Mouse (Mus musculus) neutrophil, adult 65 days (primary cell): ENCODE results near the gene Gdf10. TPM values are rescaled to one million over a fixed set of nuclear protein-coding genes. Genes with fewer than 3 reads are reported as not detected.

Experiments used
- total RNA-seq: library from RNA; stranded (reverse); gene quantifications from 2 replicates; pipeline ENCODE4 v1.2.4, GENCODE M21; 2023

The Gdf10 gene
- total RNA-seq = not detected in 2 replicates

GRCm38 (mm10) chr14:33923168-33924070 lies at the start of gene Gdf10:
Gene Gdf10 (plus strand): TSS chr14:33923587.

GRCm38 (mm10) chr14:33940739-33941138 lies 17.4 kb downstream of the Gdf10 start, which contains the start of gene Gdf2:
Gene Gdf2 (plus strand): TSS chr14:33941039.

GRCm38 (mm10) chr14:33953761-33954160 lies 30.4 kb downstream of the Gdf10 start, which contains the start of gene Rbp3:
Gene Rbp3 (plus strand): TSS chr14:33954003.

GRCm38 (mm10) chr14:33978604-33979059 lies 55.2 kb downstream of the Gdf10 start, which contains the start of gene Zfp488:
Gene Zfp488 (minus strand): TSS chr14:33978764.

Other genes starting within 250 kb of the Gdf10 start
- not detected in 2 replicates for gene Gdf2, start 17.5 kb downstream of the Gdf10 start, total RNA-seq
- not detected in 2 replicates for gene Rbp3, start 30.4 kb downstream of the Gdf10 start, total RNA-seq
- gene Zfp488, start 55.2 kb downstream of the Gdf10 start, total RNA-seq = 0.14 and 0.35 TPM in 2 replicates
- gene Gm30083, start 91.6 kb downstream of the Gdf10 start, total RNA-seq = not detected in 2 replicates
- not detected in 2 replicates for gene Gm5460, start 93.2 kb downstream of the Gdf10 start, total RNA-seq
- gene Antxrl, start 129.1 kb downstream of the Gdf10 start, total RNA-seq = not detected in 2 replicates
- gene Anxa8, start 162.4 kb downstream of the Gdf10 start, total RNA-seq = not detected in 2 replicates
- not detected in 2 replicates for gene A630023A22Rik, start 179.2 kb downstream of the Gdf10 start, total RNA-seq
- gene Npy4r, start 228.9 kb downstream of the Gdf10 start, total RNA-seq = not detected in 2 replicates